Mouse (Mus musculus): ENCODE measurements around the gene Ptprh.

GRCm38 (mm10) chr7:4546591-4547131 lies 57.2 kb downstream of the Ptprh start:
- TF ChIP-seq CTCF (IDR thresholded peaks at IDR 0.05; ENCODE audit: borderline replicate concordance, extremely low read depth, insufficient read depth, insufficient read length) (peak; percentile 20; the same call in 1 of the 2 replicates), POLR2A (IDR thresholded peaks at IDR 0.05; ENCODE audit: borderline replicate concordance, extremely low read depth, insufficient read depth, insufficient read length, poor library complexity, severe bottlenecking) (0 out of 2 replicates have a peak, but pooled peaks have one; percentile 25)
